Mouse (Mus musculus) adipocyte (in vitro differentiated cells): ENCODE measurements around the gene Cyld.

Experiments
- DNase-seq: peaks from one replicate; pipeline ENCODE4 v3.0.0-alpha.2; 2016; ENCODE audit warnings: low spot score

Gene Cyld

GRCm38 (mm10) chr8:88793324-88793722 is 96.5 kb downstream of the Cyld start:
- DNase-seq: no peak

- no peak for DNase-seq
These were observed 97.2 kb downstream of the Cyld start for GRCm38 (mm10) chr8:88793746-88794614.

- no peak for DNase-seq
These were observed 97.7 kb downstream of the Cyld start for GRCm38 (mm10) chr8:88794615-88794907.

GRCm38 (mm10) chr8:88795896-88796295 is 99.1 kb downstream of the Cyld start:
- DNase-seq: no peak

GRCm38 (mm10) chr8:88796651-88797050 is 99.8 kb downstream of the Cyld start:
- no peak for DNase-seq
